Mouse (Mus musculus): ENCODE data around the gene Pparg.

Gene Pparg

DNA sequence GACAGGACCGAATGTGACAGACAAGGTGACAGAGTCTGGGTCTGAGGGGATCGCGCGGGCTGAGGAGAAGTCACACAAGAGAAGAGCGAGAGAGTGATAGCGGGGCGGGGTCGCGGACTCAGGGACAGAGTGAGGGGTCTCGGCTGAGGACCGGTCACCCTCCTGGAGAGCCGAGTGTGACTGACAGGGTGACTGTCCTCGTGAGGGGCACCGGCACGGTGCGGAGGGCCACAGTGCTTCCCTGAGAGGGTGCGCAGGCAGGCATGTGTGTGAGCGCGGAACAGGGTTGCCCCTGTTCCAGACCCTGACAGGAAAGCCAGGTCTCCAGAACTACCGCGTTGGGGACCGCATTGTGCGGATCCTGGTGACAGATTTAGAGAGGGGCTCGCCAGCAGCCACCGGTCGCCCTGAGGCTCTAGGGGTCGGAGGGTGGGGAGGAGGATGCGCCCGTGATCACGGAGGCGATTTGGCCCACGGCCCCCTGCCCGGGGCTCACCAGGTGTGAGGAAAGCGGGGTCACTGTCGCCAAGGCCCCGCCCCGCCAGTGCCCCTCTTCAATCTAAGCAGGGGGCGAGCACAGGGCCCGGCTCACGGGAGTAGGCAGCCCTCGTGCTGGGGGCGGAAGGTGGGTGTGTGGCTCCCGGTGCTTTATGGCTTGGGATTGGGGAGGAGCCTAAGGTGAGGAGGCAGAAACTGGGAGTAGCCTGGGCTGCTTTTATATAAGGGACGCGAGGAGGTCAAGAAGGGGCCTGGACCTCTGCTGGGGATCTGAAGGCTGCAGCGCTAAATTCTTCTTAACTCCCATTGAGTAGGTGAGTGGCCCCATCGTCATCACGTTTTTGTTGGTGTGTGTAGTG, 1.1 kb downstream of the Pparg start:
- no peak for DNase-seq (ENCODE audit: low read depth)

DNA sequence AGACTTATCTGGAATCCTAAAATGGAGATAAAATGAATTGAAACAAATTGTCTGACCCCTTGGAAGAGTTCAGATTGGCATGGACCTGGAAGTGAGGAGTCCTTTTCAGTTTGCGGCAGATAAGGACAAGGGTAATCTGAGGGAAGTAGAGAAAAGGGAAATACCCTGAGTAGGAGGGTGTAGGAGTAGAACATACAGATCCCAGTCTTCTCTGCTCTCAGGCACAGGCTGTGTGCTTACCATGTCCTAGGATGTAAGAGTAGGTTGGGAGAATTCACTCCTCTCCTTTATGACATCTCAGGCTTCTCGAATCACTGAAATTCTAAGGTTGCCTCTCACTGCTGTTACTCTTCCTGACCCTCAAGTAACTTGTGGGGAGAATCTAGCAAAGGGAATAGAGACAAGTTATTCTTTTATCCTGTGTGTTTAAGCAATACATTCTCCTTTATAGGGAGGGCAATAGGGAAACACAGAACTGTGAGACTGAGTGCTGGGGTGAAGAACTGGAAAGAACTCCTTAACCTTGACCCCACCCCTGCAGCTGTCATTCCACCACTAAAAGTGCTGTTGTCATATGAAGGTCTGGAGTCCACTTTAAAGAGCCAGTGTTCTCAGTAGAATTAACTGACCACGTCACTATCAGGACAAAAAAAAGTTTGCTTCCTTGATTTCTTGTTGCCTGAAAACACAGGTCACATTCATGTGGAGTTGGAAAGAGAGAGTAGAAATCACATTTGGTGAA, 6.3 kb downstream of the Pparg start:
- DNase-seq (ENCODE audit: low read depth) = no peak

DNA sequence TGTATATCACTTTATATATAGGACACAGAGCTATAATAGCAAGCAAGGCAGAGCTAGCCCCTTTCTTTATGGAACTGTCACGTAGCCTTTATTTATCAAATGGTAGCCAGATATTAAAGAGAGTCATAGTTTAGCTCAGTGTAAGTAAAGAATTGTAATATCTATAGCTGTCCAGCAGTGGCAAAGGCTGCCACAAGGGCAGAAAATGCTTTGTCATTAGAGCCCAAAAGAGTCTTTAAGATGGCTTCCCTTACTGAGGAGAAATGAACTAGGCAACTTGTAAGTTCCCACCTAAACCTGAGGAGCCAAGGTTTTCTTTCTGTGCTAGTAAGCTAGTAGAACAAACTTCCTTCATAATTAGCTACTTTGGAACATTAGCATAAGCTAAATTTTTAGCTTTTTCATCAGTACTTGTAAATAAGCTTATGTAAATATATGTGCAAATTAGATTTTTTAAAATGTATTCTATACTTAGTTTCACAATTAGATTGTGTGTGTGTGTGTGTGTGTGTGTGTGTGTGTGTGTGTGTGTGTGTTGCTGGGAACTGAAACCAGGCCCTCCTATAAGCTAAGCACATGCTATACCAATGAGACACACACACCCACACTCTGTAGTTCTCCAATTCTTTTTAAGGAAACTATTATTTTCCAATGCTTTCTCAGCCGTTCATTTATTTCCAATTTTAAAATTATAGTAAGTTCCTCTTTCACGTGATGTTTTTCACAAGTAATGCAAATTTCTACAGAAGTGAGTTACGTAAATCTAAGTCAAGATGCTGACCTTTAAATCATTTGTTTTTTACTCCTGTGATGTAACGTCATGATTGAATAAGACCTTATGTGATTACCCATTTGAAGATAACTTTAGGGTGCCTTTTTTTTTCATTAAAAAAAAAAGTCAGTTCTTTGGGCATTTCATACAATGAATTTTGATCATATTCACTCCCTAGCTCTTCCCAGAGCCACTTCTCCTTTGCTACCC, 14.4 kb downstream of the Pparg start:
- DNase-seq (ENCODE audit: low read depth) = no peak

DNA sequence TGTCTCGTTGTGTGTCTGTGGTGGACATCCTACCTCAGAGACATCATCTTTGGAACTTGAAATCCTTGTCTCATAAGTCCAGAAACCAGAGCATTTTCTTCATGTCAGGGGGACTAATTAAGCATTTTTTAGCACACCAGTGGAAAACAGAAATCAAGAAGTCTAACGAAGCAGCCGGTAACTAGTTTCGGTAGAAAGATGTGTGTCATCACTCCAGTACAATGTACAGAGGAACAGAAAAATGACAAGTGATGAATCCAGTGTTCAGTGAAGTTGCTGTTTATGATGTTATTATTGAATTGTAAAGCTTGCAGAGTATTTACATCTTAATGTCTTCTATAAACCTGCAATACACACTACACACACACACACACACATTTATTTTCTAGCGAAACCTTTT, 19.8 kb downstream of the Pparg start:
- DNase-seq (ENCODE audit: low read depth) = no peak

DNA sequence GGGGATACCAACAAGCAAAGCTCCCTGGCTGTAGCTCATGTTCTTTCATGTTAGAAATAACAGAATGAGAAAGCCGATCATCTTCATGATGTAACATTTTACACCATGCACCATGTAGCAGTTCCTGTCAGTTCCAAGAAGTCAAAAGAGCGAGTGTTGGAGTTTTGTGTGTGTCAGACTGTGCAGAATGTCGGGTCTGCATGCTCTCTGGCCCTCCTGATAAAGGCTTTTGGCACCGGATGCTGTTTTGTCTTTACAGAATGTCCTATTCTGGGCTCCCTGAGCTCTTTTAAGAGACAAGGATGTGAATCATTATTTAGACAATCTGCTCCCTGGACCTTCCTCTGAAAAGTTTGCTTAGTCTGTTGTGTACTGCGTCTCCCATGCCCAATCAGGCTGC, 22.0 kb downstream of the Pparg start:
- DNase-seq (ENCODE audit: low read depth) = no peak

DNA sequence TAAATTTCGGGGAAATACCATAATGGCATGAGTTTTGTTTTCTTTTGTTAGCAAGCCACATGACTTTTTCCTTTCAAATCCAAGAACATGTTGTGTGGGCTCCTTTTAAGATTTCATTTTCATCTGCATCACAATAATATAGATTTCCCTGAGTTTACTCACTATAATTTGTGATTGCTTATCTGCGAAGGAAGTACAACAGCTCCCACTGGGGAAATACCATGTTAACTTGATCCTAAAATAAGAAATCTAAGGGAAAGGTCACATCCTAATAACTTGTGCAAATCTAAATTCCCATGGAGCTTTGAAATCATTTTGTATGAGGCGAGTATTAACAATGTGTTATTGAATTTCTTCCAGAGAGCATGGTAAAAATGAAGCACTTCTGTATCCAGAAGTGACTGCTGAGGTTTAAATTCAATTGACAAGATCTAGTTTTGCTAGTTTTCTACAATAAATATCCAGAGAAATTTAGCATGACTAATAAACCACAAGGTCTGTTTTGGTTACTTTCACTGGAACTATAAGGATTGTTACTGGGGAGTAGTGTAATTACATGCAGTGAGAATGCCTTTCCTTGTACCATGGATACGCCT, 29.3 kb downstream of the Pparg start:
- DNase-seq (ENCODE audit: low read depth) = peak; percentile 27

DNA sequence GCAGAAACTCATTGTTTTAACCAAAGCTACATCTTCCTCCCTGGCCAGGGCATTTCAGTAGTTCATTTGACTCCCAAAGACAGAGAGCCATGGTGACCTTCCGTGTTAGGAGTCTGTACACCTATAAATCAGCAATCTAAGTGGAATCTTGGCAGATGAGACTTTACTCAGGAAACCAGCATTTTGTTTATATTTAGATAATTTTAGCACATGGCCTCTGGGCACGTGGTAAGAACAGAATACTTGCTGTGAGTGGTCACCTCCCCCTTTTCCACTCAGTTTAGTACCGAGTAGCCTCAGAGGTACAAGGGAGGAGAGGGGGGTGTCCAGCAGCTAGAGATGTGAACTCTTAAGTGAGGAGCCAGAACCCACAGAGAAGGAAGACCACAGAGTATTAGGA, 36.2 kb downstream of the Pparg start:
- no peak for DNase-seq (ENCODE audit: low read depth)

DNA sequence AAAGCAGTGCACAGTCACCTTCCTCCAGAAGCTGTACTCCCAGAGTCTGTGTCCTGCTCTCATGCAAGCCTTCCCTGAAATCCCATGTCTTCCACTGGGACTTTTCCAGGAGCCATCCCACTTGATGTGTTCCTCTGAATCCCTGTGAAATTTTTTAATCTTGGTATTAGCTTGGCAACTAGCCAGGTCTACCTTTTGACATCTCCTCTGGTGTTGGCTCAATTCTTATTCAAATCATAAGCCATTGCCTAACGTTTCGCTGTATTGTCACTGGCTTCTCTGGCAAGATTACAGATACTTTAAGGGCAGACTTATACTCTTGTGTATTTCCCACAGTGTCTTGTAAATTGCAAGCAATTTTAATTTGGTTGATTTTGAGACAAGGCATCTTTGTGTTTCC, 43.6 kb downstream of the Pparg start:
- no peak for DNase-seq (ENCODE audit: low read depth)

DNA sequence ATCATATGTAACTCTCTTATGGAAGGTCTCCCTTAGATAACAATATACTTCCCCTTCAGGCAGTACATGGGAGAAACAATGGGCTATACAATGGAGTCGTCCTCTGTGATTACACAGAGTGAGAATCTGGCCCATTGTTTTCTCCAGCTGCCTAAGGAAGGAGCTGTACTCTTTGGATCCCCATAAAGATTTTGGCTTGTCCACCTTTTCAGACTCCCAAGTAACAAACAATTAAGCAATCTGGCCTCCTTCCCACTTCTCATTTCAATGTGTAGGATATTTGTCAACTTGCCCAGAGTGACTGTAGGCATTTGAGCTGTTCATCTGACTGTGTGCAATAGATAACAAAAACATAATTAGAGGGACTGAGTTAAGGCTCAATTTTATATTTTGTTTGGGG, 50.7 kb downstream of the Pparg start:
- DNase-seq (ENCODE audit: low read depth) = no peak

DNA sequence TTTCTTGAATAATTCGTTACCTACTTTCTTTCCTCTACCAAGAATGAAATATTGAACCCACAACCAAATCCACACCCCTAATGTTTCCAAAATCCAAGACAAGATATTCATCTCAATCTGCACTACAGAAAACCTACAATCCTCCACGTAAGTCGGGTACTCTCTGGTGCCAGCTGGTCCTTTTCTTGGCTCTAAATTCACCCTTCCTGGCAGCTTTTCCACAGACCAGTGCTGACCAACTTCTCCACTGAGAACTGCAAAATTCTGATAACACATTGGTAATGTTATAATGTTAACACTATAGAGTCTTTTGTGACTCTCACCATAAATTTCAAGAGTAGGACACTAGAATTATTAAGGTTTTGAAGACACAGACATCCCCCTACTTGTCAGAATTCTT, 57.4 kb downstream of the Pparg start:
- no peak for DNase-seq (ENCODE audit: low read depth)

DNA sequence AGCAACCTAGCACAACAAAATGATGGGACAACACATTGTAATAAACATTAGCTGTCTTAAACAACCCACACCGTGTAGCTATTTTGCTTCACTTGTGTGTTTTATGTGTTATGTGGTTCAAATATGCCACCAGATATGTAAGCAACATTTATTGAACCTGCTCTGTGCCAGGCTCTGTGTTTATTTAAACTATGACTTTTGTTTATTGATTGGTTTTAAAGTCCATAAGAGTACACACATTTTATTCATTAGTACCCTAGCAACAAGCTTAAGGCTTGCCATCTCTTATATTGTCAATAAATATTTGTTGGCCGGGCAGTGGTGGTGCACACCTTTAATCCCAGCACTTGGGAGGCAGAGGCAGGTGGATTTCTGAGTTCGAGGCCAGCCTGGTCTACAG, 58.2 kb downstream of the Pparg start:
- no peak for DNase-seq (ENCODE audit: low read depth)

DNA sequence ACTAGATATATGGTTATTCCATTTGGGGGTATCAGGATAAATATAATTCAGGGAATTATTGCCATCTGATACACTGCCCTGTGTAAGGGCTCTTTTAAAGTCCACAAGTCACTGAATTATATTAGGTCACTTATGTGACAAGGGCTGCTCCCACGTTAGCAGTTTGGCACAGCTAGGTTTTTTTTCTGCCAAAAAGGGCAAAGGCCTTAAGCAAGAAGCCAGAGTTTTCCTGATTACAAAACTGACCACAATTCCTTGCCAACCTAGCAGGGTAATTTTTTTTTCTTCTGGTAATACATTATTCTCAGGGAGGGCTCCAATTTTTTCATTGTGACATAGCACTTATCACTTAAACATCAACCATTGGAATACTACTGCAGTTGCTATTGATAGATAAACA, 60.2 kb downstream of the Pparg start:
- peak; percentile 49 for DNase-seq (ENCODE audit: low read depth)

DNA sequence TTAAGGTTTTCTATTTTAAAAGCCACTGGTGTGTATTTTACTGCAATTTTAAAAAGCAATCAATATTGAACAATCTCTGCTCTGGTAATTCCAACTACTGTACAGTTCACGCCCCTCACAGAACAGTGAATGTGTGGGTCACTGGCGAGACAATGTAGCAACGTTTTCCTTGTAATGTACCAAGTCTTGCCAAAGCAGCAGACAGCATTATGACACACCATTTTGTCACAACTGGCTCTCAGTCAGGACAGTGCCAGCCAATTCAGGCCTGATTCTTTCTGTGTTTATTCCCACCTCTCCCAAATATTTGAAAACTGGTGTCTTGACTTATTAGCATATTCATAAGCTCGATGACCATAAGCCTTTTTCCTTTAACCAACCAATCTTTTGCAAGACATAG, 60.9 kb downstream of the Pparg start:
- no peak for DNase-seq (ENCODE audit: low read depth)

DNA sequence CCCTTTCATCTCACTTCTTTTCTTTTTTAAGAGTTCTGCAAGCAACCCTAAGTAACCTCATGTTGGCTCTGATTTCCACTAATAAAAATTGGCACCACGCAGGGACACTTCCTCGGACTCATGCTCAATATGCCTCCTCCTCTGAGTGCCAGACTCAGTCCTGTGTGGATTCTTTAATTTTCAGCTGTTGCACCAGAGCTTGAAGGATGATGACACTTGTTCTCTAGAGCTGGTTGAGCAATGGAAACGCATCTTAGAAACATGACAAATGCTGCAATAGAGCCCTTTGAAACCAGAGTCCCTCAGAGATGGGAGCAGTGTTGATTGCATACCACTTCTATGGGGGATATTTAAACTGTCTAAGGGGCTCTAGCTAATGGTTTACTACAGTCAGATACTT, 63.7 kb downstream of the Pparg start:
- DNase-seq (ENCODE audit: low read depth) = no peak

DNA sequence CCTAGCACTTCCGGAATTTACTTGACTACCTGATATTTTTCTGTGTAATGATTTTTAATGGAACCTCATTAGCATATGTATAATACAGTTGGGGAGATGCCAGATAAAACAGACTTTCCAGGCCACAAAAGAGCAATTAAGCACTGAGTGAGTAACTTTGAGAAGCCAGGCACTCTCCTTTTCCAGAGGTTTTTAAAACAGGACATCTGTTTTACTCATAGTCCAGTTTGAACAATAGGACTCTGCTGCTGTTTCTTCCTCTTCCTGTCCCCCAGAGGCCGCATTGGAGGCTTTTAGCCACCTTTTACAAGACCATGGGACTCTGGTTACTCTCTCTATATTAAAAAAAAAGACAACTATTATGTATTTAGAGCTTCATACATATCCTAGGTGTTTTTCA, 72.0 kb downstream of the Pparg start:
- no peak for DNase-seq (ENCODE audit: low read depth)

DNA sequence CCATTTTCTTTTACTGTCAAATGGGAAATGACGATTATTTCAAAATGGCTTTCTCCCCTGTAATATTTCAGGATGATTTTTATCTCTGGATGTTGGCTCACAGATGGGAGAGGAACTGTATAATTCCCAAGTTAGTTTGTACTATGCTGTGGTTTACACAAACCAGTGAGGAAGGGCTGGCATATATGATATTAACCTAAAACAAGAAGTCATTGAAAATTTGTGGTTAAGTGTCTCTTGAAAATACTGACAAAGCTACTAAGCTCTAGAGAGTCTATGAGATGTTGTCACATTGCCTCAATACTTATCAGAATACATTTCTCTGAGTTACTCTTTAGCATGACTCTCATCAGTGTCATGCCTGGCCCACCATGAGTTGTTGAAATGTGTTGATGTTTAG, 73.3 kb downstream of the Pparg start:
- DNase-seq (ENCODE audit: low read depth) = no peak

DNA sequence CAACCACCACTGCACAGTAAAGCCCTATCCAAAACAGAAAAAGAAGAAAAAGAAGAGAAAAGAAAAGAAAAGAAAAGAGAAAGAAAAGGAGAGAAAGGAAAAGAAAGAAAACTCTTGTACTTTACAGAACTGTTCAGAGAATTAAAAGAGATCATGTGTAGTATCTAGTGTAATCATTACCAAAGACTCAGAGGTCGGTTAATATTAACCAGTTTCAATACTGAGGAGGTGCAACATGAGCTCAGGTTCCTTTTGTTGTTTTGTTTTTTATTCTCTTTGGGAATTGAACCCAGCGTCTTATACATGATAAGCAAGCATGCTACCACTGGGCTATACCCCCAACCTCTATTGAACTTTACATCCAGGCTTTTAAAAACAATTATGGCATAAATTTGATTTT, 74.1 kb downstream of the Pparg start:
- DNase-seq (ENCODE audit: low read depth) = no peak

DNA sequence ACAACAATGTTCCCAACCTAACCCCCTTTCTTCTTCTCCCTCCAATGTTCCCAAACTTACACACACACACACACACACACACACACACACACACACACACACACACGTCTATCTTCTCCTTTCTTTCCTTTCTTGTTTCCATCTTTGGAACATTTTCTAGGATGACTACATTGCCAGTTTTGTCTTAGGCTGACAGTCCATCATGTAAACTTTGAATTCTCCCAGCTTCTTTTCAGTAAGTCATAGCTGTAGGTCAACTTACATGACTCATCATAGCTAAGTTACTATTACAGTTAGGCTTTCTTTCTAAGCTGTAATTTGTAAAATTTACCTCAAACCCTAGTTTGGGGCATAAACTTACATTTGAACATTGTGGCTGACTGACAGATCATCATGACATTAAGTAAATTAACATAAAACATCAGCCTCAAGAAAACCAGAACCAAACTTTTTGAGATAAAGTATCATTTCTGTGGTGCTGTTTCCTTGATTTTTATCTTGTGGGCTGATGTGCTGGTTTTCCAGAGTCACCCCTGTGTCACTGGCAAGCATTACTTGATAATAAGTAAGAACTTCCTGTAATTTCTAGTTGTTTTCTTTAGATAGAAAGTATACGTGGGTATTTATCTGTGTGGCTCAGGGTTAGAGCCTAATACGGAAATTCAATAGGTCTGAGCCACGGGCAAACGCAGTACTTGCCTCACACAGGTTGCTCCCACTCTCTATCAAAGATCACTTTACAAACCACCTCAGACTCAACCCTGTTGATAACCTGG, 79.7 kb downstream of the Pparg start:
- DNase-seq (ENCODE audit: low read depth) = no peak

DNA sequence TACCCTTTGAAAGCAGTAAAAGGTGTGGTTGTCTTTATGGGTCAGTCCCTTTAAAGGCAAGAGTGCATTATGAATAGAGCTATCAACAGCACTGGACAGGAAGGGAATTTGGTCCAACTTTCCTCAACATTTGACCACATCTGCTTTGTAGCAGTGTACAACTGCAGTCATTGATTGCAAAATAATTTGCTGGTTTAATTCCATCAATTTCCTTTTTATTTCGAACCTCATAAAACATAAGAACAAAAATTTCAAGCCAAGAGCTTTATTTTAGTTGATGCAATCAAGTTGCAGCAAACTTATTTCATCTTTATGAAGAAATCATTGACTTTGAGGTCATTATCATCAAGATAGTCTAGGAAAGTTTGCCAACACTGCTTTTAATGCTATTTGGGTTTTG, 91.8 kb downstream of the Pparg start:
- DNase-seq (ENCODE audit: low read depth) = no peak

DNA sequence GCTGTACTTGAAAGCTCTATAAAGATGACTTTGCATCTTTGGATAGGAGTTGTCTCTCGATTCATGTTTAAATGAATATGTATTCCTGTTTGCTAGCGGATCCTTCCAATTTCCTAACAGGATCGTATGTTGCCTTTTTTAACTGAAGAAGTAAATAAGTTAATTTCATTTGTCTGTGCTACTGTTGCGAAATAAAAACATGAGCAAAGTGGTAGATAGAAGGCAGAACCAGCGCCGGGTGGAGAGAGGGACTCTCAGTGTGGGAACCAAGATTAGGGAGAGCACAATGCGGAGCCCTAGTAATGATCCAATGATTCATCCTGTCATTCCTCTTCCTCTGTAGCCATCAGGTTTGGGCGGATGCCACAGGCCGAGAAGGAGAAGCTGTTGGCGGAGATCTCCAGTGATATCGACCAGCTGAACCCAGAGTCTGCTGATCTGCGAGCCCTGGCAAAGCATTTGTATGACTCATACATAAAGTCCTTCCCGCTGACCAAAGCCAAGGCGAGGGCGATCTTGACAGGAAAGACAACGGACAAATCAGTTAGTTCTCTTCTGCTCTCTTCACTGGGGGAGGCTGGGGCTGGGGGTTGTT, 102.1 kb downstream of the Pparg start:
- peak; percentile 83 for DNase-seq (ENCODE audit: low read depth)

DNA sequence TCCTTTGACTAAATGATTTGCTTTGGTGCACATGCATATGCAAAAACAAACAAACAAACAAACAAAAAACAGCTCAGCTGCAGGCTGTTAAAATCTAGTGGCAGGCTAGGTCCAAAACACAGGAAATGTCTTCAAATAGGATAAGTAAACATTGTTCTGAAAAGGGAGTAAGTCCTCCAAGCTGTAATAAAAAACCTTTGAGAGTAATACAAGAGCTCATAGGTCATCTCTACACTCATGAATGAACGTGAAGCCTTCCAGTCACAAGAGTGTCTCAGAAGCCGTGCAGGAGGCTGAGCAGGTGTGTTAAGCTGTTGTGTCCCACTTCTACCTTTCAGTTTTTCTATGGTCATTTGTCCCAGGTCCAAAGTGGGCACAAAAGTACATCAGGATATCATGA, 102.6 kb downstream of the Pparg start:
- no peak for DNase-seq (ENCODE audit: low read depth)

Measured in fibroblast of lung, adult 2 months (primary cell).